Mouse (Mus musculus): ENCODE measurements around the gene Tnfaip6.

- peak; percentile 96 for TF ChIP-seq POLR2A (IDR thresholded peaks at IDR 0.05; ENCODE audit: low read depth, low read length)
- TF ChIP-seq CTCF (IDR thresholded peaks at IDR 0.05; ENCODE audit: borderline replicate concordance, insufficient read depth, low read length): no peak
These were observed at the start of gene Tnfaip6 for GRCm38 (mm10) chr2:52037882-52038281.

Measured in embryonic fibroblast, embryonic 13.5 days (primary cell).